Mouse (Mus musculus) skeletal muscle tissue, adult 2 months (tissue): Measurements from ENCODE around the gene Sec14l1.

Source experiments
- DNase-seq: peaks from one replicate; pipeline ENCODE4 v3.0.0-alpha.2; 2012; ENCODE audit warnings: low read depth, low spot score

Sec14l1 gene

GRCm38 (mm10) chr11:117127931-117128548, 13.1 kb downstream of the Sec14l1 start:
- DNase-seq = peak; percentile 77

DNA sequence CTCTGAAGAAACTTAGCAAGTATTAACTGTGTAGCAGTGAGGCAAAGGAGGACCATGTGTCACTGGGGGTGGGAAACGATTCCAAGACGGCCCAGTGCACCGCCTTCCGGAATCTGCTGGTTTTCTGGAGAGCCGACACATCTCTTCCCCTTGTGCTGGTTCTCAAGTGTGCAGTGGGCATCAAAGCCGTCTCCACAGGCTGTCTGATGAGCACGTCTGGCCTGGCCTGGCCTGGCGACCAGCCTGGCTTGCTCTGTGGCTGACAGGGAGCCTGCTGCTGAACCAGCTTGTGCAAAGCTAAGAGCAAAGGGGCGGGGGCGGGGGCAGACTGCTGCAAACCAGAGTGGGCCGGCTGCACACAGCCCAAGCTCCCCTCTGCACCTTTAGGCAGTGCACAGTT, 14.5 kb downstream of the Sec14l1 start:
- no peak for DNase-seq

- peak; percentile 76 for DNase-seq
Measured at GRCm38 (mm10) chr11:117130068-117130467, 15.1 kb downstream of the Sec14l1 start.

- DNase-seq = peak; percentile 79
Measured at GRCm38 (mm10) chr11:117130888-117131287, 15.9 kb downstream of the Sec14l1 start.

- no peak for DNase-seq
Measured at GRCm38 (mm10) chr11:117131450-117131849, 16.5 kb downstream of the Sec14l1 start.

DNA sequence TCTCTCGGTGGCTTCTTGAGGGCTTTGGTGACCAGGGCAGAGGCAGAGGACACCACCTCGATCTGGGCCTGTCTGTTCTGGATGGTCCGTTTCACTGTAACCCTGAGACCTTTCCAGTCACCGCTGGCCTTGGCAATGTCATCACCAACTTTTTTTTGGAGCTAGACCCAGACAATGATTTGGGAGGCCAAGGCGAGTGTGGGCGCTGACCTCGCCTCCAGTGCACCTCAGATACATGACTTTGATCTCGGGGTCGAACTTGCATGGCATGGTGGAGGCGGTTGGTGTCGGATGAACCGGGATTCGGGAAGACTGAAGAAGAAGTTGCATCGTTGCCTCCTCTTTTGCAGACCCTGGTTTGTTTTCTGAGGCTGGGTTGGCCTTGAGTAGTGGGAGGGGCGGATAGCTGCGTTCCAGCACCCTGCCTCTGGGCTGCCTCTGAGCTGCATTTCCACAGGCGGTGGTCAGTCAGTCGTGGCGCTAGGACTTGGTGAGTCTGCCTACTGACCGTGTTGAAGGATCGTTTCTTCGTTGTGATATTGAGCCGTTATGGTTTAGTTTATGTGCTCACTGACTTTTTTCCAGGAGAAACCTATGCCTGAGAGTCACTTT, 19.9 kb downstream of the Sec14l1 start:
- DNase-seq = no peak

- DNase-seq = no peak
Measured at GRCm38 (mm10) chr11:117135457-117136290, 20.7 kb downstream of the Sec14l1 start.

DNA sequence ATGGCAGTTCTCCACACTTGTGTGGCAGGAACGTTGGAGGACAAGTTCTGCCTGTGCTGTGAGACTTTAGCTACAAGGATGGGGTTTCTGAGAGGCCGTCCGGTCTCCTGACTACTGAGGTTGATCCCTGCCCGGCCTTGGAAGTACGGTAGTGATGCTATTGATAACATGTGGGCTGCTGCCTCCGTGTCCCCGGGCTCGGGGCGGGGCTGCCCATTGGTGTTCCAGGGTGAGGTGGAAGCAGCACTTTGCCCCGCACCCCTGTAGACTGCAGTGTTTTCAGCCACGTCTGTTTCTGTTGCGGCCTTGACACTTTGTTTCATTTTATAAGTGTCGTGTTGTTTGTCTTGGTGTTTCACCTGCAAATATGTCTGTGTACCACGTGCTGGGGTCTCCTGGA, 21.9 kb downstream of the Sec14l1 start:
- no peak for DNase-seq

- no peak for DNase-seq
Measured at GRCm38 (mm10) chr11:117138213-117138761, 23.3 kb downstream of the Sec14l1 start.

GRCm38 (mm10) chr11:117138795-117139463, 24.0 kb downstream of the Sec14l1 start:
- peak; percentile 81 for DNase-seq

DNA sequence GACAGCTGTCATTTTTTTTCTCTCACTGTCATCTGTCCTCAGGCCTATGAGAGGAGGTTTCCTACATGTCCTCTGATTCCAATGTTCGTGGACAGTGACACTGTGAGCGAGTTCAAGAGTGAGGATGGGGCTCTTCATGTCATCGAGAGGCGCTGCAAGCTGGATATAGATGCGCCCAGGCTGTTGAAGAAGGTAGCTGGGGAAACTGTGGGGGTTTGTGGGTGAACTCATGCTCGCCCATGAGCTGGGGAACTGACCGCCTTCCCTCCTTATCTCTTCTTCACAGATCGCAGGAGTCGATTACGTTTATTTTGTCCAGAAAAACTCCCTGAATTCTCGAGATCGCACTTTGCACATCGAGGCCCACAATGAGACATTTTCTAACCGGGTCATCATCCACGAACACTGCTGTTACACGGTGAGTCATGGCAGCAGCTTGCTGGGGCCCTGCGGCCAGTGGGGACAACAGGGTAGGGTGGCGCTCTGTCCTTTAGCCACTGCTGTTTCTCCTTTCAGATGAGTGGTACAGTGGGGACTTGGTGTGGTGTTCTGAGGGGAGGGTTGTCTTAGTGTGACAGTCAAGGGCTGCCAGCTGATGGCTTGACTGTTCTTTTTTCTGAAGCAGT, 26.5 kb downstream of the Sec14l1 start:
- no peak for DNase-seq

GRCm38 (mm10) chr11:117142507-117142906, 27.5 kb downstream of the Sec14l1 start:
- no peak for DNase-seq

DNA sequence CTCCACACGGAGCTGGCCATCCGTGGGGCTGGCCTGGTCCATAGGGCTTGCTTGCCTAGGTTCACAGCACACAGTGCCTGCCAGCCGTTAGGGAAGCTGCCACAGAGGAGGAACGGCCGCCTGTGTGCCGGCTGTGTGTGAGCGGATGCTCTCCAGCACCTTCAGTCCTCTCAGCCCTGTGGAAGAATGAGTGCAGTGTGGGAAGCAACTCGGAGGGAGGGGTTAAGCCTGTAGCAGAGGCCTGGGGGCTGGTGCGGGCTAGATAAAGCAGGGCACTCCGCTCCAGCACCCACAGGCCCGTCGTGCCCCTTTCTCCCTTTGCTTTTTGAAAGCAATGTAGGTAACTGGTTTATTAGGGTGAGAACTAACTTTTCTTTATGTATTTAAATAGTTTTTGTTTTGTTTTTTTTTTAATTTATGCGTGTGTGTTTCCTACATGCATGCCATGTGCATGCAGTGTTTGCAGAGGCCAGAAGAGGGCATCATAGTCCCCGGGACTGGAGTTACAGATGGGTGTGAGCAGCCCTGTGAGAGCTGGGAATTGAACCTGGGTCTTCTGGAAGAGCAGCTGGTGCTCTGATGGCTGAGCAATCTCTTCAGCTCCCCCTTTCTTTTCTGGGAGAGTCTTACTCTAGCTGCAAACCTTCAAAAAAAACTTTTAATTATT, 30.6 kb downstream of the Sec14l1 start:
- DNase-seq = no peak

GRCm38 (mm10) chr11:117146118-117146506, 31.1 kb downstream of the Sec14l1 start:
- DNase-seq = no peak

DNA sequence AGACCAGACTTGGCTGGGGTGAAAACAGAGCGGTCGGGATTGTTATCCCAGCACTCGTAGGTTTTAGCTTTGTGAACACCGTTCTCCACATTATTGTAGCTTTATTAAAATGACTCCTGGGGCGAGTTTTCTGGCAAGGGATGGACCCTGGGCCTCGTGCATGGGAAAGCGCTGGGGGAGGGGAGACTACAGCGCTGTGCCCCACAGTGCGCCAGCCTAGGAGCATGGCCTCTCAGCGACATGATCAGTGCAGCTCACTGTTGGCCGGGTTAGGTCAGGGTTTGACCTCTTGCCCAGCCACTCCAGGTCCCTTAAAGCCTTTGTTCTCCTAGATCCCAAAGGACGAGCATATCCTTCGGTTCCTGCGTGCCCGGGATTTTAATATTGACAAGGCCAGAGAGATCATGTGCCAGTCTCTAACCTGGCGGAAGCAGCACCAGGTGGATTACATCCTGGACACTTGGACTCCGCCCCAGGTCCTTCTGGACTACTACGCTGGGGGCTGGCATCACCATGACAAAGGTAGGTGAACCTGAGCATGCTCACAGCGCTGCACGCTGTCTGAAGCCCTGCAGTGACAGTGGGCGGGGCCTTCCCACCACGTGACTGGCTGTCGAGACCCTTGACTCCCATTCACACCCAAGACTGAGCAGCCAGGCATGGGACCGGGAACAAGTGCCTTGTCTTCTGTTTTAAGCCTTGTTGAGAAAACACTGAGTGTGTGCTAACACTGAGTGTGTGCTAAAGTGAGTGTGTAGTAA, 32.0 kb downstream of the Sec14l1 start:
- no peak for DNase-seq

DNA sequence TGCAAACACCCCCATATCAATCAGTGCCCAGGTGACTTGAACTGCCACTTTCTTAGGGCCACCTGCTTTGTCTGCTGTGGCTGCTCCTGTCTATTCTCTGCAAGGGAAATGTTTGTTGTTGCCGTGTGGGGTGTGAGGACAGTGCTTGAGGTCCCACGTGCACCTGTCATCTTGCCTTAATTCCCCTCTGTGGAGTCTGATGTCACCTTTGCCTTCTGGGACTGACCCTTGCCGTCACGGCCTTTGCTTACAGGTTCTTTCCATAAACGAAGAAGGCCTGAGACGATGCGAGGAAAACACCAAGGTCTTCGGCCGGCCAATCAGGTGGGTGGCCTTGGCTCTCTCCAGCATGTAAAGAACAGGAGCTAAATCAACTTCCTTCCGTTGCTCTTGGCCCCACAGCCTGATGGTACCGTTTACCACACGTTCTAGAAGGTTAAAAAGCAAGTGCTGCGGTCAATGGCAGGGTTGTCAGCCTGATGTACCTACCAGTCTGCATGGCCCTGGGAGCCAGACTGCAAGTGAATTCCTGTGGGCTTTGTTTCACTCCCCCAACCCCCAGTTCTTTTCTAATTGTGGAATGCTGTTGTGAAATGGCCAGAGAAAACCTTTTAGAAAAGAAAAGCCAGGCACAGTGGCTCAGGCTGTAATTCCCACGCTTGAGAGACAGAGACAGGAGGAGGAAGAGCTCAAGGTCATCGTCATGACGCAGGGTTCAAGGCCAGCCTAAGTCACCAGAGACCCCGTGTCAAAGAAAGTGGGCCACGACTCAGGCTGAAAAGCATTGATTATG, 34.1 kb downstream of the Sec14l1 start:
- DNase-seq = no peak

GRCm38 (mm10) chr11:117150467-117150966, 35.5 kb downstream of the Sec14l1 start:
- no peak for DNase-seq

DNA sequence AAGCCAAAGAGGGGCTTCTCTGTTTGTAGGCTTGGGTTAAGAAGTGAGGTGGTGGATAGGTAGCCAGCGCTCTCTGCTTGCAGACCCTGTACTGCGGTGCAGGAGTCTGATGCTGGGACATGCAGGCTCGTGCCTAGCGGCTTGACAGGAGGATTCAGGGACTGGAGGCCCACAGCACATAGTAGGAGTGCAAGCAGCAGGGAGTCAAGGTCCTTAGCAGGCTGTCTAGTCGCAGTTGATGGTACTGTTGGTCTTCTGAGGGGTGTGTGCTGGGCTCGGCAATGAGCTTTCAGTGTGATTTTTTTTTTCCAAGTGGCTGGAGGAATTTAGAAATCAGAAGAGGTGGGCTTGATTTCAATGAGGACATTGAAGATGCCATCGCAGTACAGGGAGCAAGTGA, 36.5 kb downstream of the Sec14l1 start:
- no peak for DNase-seq

- DNase-seq = no peak
Measured at GRCm38 (mm10) chr11:117152541-117152940, 37.6 kb downstream of the Sec14l1 start.
